Mouse (Mus musculus) frontal cortex, postnatal 25 days (tissue): ENCODE measurements at regions not wholly inside any gene's neighbourhood (a gene's known extent, or its start where the extent isn't known, plus 50 kb on each side); places are given as distances from the start of the nearest gene placed in this dataset.

Source experiments
- DNase-seq, 2 experiments: peaks; one replicate each; pipeline ENCODE4 v3.0.0; 2022; ENCODE audit warnings: low spot score in 2 of 2

GRCm38 (mm10) chr2:166438207-166438606 is 275.4 kb downstream of the Prex1 start:
- no peak for DNase-seq

- no peak for DNase-seq
Measured at GRCm38 (mm10) chr2:166434554-166434953, 279.1 kb downstream of the Prex1 start.

- DNase-seq: peak; percentile 43 to 55
Measured at GRCm38 (mm10) chr2:166433655-166434333, 278.3 kb upstream of the Sulf2 start.

GRCm38 (mm10) chr2:166432948-166433654 is 277.6 kb upstream of the Sulf2 start:
- DNase-seq: no peak

GRCm38 (mm10) chr2:166432531-166432930 is 277.1 kb upstream of the Sulf2 start:
- no peak for DNase-seq

- DNase-seq: no peak
Measured at GRCm38 (mm10) chr2:166429918-166430317, 274.5 kb upstream of the Sulf2 start.

GRCm38 (mm10) chr2:166429494-166429893 is 274.0 kb upstream of the Sulf2 start:
- no peak for DNase-seq

GRCm38 (mm10) chr2:166427390-166427789 is 271.9 kb upstream of the Sulf2 start:
- DNase-seq: no peak

- DNase-seq: no peak
Measured at GRCm38 (mm10) chr2:166426960-166427359, 271.5 kb upstream of the Sulf2 start.

GRCm38 (mm10) chr2:166426457-166426856 is 271.0 kb upstream of the Sulf2 start:
- DNase-seq: no peak

GRCm38 (mm10) chr2:166425141-166425540 is 269.7 kb upstream of the Sulf2 start:
- no peak for DNase-seq

- no peak for DNase-seq
Measured at GRCm38 (mm10) chr2:166423132-166423660, 267.7 kb upstream of the Sulf2 start.

- DNase-seq: no peak
Measured at GRCm38 (mm10) chr2:166420275-166420674, 264.8 kb upstream of the Sulf2 start.

- no peak for DNase-seq
Measured at GRCm38 (mm10) chr2:166419271-166419670, 263.8 kb upstream of the Sulf2 start.

GRCm38 (mm10) chr2:166418279-166418678 is 262.8 kb upstream of the Sulf2 start:
- no peak for DNase-seq

GRCm38 (mm10) chr2:166417628-166418027 is 262.2 kb upstream of the Sulf2 start:
- DNase-seq: peak in 1 of 2 experiments; percentile 41

- DNase-seq: no peak
Measured at GRCm38 (mm10) chr2:166415481-166415965, 260.1 kb upstream of the Sulf2 start.

GRCm38 (mm10) chr2:166414856-166415255 is 259.4 kb upstream of the Sulf2 start:
- DNase-seq: no peak

- no peak for DNase-seq
Measured at GRCm38 (mm10) chr2:166412031-166412858, 256.8 kb upstream of the Sulf2 start.

- no peak for DNase-seq
Measured at GRCm38 (mm10) chr2:166409391-166409790, 253.9 kb upstream of the Sulf2 start.

GRCm38 (mm10) chr2:166408806-166409205 is 253.3 kb upstream of the Sulf2 start:
- no peak for DNase-seq

- no peak for DNase-seq
Measured at GRCm38 (mm10) chr2:166408009-166408408, 252.5 kb upstream of the Sulf2 start.
